Mouse (Mus musculus) heart, embryonic 16.5 days (tissue): Measurements from ENCODE around the gene Bola2. TPM values are rescaled to one million over a fixed set of nuclear protein-coding genes. Genes with fewer than 3 reads are reported as not detected.
"Not testable (repeated sequence)": the region's sequence is repeated elsewhere in the genome, so short reads cannot be mapped to it uniquely, and the experiment has no call there.

Experiments used
- ATAC-seq: fragments of 200-750 bp; cut with Nextera tagmentation; replicated peaks from 2 replicates; pipeline ENCODE4 v1.8.0; 2017; ENCODE audit warnings: moderate number of reproducible peaks; ENCODE audit not compliant: insufficient read depth, low FRiP score; ENCODE audit errors: extremely low read depth
- H3K27ac ChIP-seq: fragments of 300-500 bp; sonication (generic); 2 replicates; pipeline ENCODE4 v1.5.1; 2014; ENCODE audit warnings: mild to moderate bottlenecking, low read length, control low read depth, moderate library complexity
- H3K27me3 ChIP-seq: fragments of 300-500 bp; sonication (generic); 2 replicates; pipeline ENCODE4 v1.6.1; 2014; ENCODE audit warnings: low read length, mixed read lengths; ENCODE audit not compliant: control insufficient read depth, insufficient read depth
- H3K36me3 ChIP-seq: fragments of 300-500 bp; sonication (generic); 2 replicates; pipeline ENCODE4 v1.6.1; 2014; ENCODE audit not compliant: control insufficient read depth, insufficient read depth
- H3K4me1 ChIP-seq: fragments of 300-500 bp; sonication (generic); 2 replicates; pipeline ENCODE4 v1.6.1; 2014; ENCODE audit warnings: low read length, mixed read lengths; ENCODE audit not compliant: control insufficient read depth, insufficient read depth
- H3K4me2 ChIP-seq: fragments of 300-500 bp; sonication (generic); 2 replicates; pipeline ENCODE4 v1.6.1; 2014; ENCODE audit warnings: low read depth, mild to moderate bottlenecking, control low read depth, low read length
- H3K4me3 ChIP-seq: fragments of 300-500 bp; sonication (generic); 2 replicates; pipeline ENCODE4 v1.5.1; 2014; ENCODE audit warnings: mild to moderate bottlenecking, control low read depth, low read length
- H3K9ac ChIP-seq: fragments of 300-500 bp; sonication (generic); 2 replicates; pipeline ENCODE4 v1.6.1; 2014; ENCODE audit warnings: low read length, control low read depth
- H3K9me3 ChIP-seq: fragments of 300-500 bp; sonication (generic); replicated peaks from 2 replicates; pipeline ENCODE4 v1.6.1; 2016; ENCODE audit warnings: low read length; ENCODE audit not compliant: control insufficient read depth
- WGBS: fragments of 180-500 bp; shearing (Covaris S2); extraction: QIAGEN DNeasy Blood & Tissue Kit; methylation state at CpG from one replicate; pipeline ENCODE4 v1.1.7; 2014; 5-methylcytosine and 5-hydroxymethylcytosine counted together
- polyA plus RNA-seq: library from polyadenylated mRNA; unstranded; fragments of >200 nt; fragmentation: Nextera tagmentation; extraction: Ambion mirVana; gene quantifications from 2 replicates; pipeline ENCODE4 v1.2.1, GENCODE M21; 2015

The Bola2 gene
- polyA plus RNA-seq, 1 experiment from 2014 or later, result 75.4 TPM

DNA sequence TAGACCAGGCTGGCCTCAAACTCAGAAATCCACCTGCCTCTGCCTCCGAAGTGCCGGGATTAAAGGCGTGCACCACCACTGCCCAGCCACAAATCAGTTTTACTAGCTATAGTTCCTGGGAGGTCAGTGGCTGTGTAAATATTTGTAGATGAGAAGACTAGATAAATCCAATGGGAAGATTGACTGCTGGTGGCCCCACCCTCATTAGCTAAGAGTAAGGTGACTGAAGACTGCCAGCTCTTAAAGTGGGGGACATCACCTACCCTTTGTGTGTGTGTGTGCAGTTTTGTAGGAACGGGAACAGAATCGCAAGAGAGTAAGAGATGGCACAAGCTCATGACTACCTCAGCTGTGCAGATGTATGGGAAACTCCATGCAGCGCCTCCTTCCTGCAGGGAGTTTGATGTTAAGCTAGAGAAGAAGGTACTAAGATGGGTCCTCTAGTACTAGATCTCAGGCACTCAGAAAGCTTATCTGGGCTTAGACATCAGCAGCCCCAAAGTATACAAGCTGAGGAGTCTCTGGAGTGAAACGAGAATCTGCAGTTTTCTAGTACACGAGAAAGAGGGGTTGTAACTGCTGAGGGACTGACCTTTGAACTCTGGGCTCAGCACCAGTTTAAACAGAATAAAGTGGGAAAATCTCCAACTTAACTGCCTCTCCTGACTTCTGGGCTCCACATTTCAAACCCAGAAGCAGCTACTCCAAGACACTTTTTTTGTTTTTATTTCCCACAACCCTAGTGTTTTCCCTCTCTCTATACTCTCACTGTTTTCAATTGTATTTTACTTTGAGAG is 16.5 kb upstream of the Bola2 start:
- no peak overlapping the region for H3K9ac ChIP-seq
- H3K4me2 ChIP-seq, result no peak overlapping the region
- H3K9me3 ChIP-seq, result no peaks in the 10 kb centered on the region
- H3K27ac ChIP-seq, result no peak overlapping the region
- peaks cover 17% of the 10 kb centered on the region for H3K4me1 ChIP-seq
- no peak overlapping the region for H3K4me3 ChIP-seq
- peaks cover 2% of the 10 kb centered on the region; the same call in 1 of the 2 replicates for H3K36me3 ChIP-seq
- no peaks in the 10 kb centered on the region for H3K27me3 ChIP-seq
- WGBS, result 77% methylated on average over 8 of the region's 8 CpGs
- ATAC-seq, result no peak

DNA sequence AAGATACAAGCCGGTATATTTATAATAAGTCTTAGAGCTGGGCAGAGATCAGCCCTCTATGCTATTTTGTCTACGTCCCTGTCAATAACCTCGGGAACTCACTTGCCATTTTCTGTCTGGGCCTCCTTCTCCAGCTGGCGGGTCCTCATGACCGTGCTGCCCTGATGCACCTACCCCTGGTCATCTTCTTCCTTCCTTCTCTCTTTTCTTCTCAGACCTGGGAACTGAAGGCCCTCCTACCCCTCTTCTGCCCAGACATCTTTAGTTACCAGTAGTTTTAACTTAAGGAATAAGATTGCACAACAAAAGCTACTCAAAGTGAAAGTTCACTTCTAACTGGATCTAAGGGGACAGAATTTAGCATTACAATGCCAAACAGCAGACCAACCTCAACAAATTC is 15.5 kb upstream of the Bola2 start:
- WGBS, result 86% methylated on average over 5 of the region's 5 CpGs
- H3K9ac ChIP-seq, result no peak overlapping the region

DNA sequence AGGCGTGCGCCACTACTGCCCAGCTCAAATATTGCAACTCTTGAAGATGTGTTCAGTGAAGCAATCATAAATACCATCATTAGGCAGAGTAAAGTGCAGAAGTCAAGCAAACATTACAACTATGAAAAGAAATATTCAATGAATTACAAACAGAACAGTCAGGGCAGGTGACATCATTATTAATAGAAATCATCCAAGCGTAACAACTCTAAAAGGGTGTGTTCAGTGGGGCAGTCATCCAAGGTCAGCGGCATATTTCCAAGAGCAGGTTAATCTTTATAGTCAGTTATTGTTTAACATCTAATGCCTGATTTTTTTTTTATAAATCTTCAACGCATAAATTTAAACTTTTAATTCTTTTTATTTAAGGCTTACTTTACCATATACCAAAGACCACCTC is 14.0 kb upstream of the Bola2 start:
- Histone ChIP-seq H3K4me3 (no peak overlapping the region), H3K27ac (no peak overlapping the region), H3K9ac (no peak overlapping the region), H3K4me1 (peaks cover 8% of the 10 kb centered on the region), H3K4me2 (no peak overlapping the region), H3K36me3 (no peaks in the 10 kb centered on the region), H3K27me3 (no peaks in the 10 kb centered on the region), H3K9me3 (no peaks in the 10 kb centered on the region)
- WGBS, result 91% methylated on average over 5 of the region's 5 CpGs
- no peak for ATAC-seq

More for the DNA sequence above, 15.5 kb upstream of the Bola2 start:
- Histone ChIP-seq H3K9me3 (no peaks in the 10 kb centered on the region), H3K4me3 (no peak overlapping the region), H3K27me3 (no peaks in the 10 kb centered on the region), H3K4me2 (no peak overlapping the region), H3K27ac (no peak overlapping the region), H3K4me1 (peaks cover 17% of the 10 kb centered on the region), H3K36me3 (no peaks in the 10 kb centered on the region)
- ATAC-seq, result no peak

DNA sequence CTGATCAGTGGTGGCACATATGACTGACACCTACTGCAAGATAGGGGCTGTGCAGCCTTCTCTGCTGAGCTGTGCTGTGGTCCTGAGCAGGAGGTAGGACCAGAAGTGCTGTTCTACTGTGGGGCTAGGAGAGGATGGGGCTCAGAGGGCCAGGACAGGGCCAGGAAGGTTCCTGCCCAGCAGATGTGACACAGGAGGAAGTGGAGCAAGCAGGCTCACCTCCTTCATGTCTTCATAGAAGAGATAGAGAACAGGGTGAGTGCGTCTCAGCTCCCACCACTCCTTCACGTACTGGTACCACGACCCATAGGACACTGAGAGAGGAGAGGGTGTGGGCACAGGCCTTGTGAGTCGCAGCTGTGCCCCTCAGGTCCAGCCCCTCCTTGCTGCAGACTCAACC is 7.0 kb upstream of the Bola2 start:
- not testable (repeated sequence) for H3K4me2 ChIP-seq, H3K4me3 ChIP-seq, ATAC-seq, H3K4me1 ChIP-seq, H3K27me3 ChIP-seq, H3K9me3 ChIP-seq, H3K27ac ChIP-seq, H3K9ac ChIP-seq
- H3K36me3 ChIP-seq, result peaks cover 16% of the 10 kb centered on the region
- WGBS, result 66% methylated on average over 3 of the region's 4 CpGs

DNA sequence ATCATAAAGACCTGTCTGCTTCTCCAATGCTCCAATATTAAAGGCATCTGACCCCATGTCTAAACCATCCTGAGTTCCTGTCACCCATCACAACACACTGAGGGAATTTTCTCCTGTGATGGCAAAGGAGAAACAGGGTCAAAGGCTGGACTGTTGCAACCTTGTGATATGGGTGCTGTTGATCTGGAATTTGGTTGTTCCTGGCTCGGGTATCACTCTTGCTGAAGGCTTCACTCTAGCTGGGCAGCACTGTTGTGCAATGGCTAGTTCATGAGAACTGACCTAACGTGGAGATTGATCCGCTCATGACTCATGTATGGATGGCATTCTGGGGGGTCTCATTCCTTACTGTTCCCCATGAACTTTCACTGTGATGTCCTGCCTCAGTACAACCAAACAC is 6.2 kb upstream of the Bola2 start:
- H3K4me2 ChIP-seq, result no peak overlapping the region
- no peak overlapping the region for H3K9ac ChIP-seq
- no peaks in the 10 kb centered on the region for H3K9me3 ChIP-seq
- no peak overlapping the region for H3K27ac ChIP-seq
- peaks cover 16% of the 10 kb centered on the region for H3K36me3 ChIP-seq
- 75% methylated on average over 3 of the region's 3 CpGs for WGBS
- no peak overlapping the region for H3K4me3 ChIP-seq
- H3K4me1 ChIP-seq, result peaks cover 10% of the 10 kb centered on the region; the same call in 1 of the 2 replicates
- ATAC-seq, result no peak
- H3K27me3 ChIP-seq, result no peaks in the 10 kb centered on the region

DNA sequence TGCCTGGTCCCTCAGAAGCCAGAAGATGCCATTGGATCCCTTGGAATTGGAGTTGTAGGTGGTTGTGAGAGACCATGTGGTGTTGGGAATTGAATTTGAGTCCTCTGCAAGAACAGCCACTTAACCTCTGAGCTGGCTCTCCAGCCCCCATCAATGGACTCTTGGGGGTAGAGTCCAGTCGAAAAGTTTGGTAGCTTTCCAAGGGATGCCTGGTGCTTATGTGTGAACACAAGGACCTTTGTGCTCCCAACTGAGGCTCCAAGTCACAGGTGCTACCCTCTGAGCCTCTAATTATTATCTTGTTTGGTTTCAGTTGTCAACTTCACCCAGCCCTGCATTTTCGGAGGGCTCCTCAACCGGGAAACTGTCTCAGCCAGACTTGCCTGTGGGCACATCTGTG is 4.5 kb upstream of the Bola2 start:
- Histone ChIP-seq H3K4me1 (peaks cover 17% of the 10 kb centered on the region), H3K9ac (no peak overlapping the region), H3K9me3 (no peaks in the 10 kb centered on the region), H3K4me3 (no peak overlapping the region), H3K27ac (no peak overlapping the region), H3K4me2 (no peak overlapping the region), H3K36me3 (peaks cover 16% of the 10 kb centered on the region), H3K27me3 (no peaks in the 10 kb centered on the region)
- no peak for ATAC-seq
- WGBS, result 79% methylated on average over 3 of the region's 3 CpGs

DNA sequence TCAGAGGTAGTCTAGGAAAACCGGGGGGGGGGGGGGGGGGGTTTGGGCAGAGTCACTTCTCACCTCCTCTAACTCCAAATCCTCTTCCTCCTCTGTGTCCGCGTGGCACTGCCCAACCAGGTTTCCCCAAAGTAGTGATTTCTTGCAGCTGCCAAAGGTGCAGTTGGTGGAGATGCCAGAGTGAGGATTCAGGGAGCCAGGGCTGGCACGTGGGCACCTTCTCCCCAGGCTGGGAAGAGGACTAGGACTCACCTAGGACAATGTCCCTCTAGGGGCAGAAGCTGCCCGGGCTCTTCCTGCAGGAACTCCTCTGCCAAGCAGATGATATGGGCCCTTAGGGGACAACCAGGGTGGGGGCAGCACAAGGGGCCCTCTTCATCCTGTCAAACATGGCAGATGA is 3.5 kb upstream of the Bola2 start:
- no peak for ATAC-seq
- H3K4me1 ChIP-seq, result peaks cover 21% of the 10 kb centered on the region
- H3K27me3 ChIP-seq, result no peaks in the 10 kb centered on the region
- H3K4me3 ChIP-seq, result no peak overlapping the region
- 77% methylated on average over 5 of the region's 5 CpGs for WGBS
- peaks cover 16% of the 10 kb centered on the region for H3K36me3 ChIP-seq
- H3K9me3 ChIP-seq, result no peaks in the 10 kb centered on the region
- no peak overlapping the region for H3K27ac ChIP-seq
- H3K9ac ChIP-seq, result no peak overlapping the region
- no peak overlapping the region for H3K4me2 ChIP-seq

DNA sequence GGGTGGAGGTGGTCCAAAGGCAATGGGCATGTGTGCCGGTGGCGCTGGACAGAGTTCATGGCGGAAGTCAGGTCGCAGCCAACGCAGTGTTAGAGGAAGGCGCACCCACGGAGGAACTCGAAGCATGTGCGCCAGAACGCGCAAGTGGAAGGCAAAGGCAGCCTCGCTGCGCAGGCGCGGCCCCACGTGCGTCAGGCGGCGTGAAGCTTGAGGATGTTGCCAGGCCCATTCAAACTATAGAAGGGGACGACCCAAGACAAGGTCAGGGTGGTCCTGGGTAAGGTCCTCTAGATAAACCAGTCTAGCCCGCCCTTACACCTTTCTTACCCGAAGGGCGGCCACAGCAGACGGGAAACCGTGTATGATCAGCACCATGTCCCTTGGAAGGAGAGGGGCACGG is 2.8 kb upstream of the Bola2 start:
- H3K4me2 ChIP-seq, result no peak overlapping the region
- no peaks in the 10 kb centered on the region for H3K9me3 ChIP-seq
- peaks cover 25% of the 10 kb centered on the region for H3K4me1 ChIP-seq
- no peaks in the 10 kb centered on the region for H3K27me3 ChIP-seq
- no peak overlapping the region for H3K27ac ChIP-seq
- no peak for ATAC-seq
- H3K36me3 ChIP-seq, result peaks cover 16% of the 10 kb centered on the region
- no peak overlapping the region for H3K4me3 ChIP-seq
- WGBS, result 95% methylated on average over 26 of the region's 26 CpGs
- no peak overlapping the region for H3K9ac ChIP-seq

DNA sequence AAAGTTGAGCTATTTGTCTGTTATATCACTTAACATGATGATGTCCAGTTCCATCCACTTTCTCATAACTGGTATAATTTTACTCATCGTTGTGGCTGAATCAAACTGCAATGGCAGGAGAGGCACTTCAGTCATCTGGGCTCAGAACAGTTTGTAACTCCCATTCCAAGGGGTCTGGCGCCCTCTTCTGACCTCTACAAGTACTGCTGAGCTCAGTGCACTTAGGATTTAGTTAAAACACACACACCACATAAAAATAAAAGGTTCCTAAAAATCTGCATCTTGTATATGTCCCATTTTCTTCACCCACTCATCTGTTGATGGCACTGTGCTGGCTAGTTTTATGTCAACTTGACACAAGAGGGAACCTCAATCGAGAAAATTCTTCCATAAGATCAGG is 1.9 kb upstream of the Bola2 start:
- peaks cover 16% of the 10 kb centered on the region for H3K36me3 ChIP-seq
- no peaks in the 10 kb centered on the region for H3K9me3 ChIP-seq
- no peak overlapping the region for H3K9ac ChIP-seq
- no peaks in the 10 kb centered on the region for H3K27me3 ChIP-seq
- H3K27ac ChIP-seq, result no peak overlapping the region
- no peak overlapping the region for H3K4me3 ChIP-seq
- peaks cover 24% of the 10 kb centered on the region for H3K4me1 ChIP-seq
- no peak for ATAC-seq
- 22% methylated on average over 3 of the region's 3 CpGs for WGBS
- no peak overlapping the region for H3K4me2 ChIP-seq
